Mouse (Mus musculus): ENCODE measurements around the gene Tigit.

GRCm38 (mm10) chr16:43619277-43619676 is 44.7 kb downstream of the Tigit start:
- no peak for TF ChIP-seq CTCF (IDR thresholded peaks at IDR 0.05; ENCODE audit: low read depth)
- no peak for TF ChIP-seq EP300 (optimal IDR thresholded peaks at IDR 0.05)
